Mouse (Mus musculus): ENCODE results near the gene H2-D1. TPM values are rescaled to one million over a fixed set of nuclear protein-coding genes. Genes with fewer than 3 reads are reported as not detected.
"Not testable (repeated sequence)": the region's sequence is repeated elsewhere in the genome, so short reads cannot be mapped to it uniquely, and the experiment has no call there.

H2-D1 gene
- polyA plus RNA-seq, 1 experiment from 2014 or later: 42.8 TPM

DNA sequence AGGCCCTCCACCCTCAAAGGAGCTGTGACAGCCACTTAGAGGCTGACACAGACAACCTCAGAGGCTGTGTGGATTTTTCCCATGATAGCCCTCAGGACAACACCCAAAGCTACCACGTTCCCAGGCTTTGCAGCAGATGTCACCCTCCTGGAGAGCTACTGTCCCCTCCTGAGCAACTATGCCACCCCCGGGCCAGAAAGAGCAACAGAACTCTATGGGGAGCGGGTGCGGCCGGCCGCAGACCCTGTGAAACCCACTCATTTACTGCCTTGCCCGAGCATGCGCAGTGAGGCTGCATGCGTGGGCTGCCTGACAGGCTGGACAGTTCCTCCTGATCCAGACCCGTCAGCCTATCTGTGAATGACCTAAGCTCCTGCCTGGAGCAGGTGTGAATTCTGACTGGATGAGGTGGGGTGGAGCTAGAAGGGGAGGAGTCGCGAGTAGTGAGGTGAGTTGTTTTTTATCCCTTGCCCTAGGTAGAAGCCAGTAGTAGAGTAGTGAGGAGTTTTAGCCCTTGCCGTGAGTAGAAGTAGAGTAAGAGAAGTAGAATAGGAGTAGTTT lies 13.9 kb downstream of the H2-D1 start:
- no peak overlapping the region for H3K4me3 ChIP-seq (ENCODE audit: low read length)
- peaks cover 4% of the 10 kb centered on the region for H3K9me3 ChIP-seq (ENCODE audit: control insufficient read depth, low read length)
- no peaks in the 10 kb centered on the region for H3K36me3 ChIP-seq (ENCODE audit: control insufficient read depth, insufficient read depth, low read length)
- H3K27me3 ChIP-seq (ENCODE audit: control insufficient read depth, insufficient read depth, low read length): peaks cover 9% of the 10 kb centered on the region
- H3K27ac ChIP-seq (ENCODE audit: low read depth, low read length): no peak overlapping the region
- H3K4me2 ChIP-seq (replicated peaks; ENCODE audit: low read depth, low read length): no peak overlapping the region
- no peaks in the 10 kb centered on the region for H3K4me1 ChIP-seq (ENCODE audit: control insufficient read depth, insufficient read depth, low read length)
- 19% methylated on average over 13 of the region's 13 CpGs for WGBS
- no peak overlapping the region for H3K9ac ChIP-seq (ENCODE audit: low read depth, low read length)
- no peak for ATAC-seq (ENCODE audit: low FRiP score, low TSS enrichment)

DNA sequence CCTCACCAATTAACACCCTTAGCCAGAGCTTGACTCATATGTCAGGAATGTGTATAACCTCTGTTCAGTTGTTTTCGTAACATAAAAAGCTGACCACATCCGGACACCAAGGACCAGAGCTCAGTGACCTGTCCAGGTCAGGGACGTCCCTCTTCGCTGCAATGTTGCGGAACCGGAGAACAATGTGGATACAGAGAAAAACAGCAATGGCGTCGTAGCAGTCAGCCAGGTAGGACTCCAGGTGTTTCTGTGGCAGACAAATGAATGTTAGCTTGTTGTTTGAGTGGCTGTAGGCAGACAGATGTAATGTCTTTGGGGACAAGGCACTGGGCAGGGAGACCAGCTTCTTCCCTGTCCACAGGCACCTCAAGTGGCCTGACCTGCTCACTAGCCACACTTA lies 15.5 kb downstream of the H2-D1 start:
- no peaks in the 10 kb centered on the region for H3K4me1 ChIP-seq (ENCODE audit: control insufficient read depth, insufficient read depth, low read length)
- no peak overlapping the region for H3K4me3 ChIP-seq (ENCODE audit: low read length)
- ATAC-seq (ENCODE audit: low FRiP score, low TSS enrichment): no peak
- H3K4me2 ChIP-seq (replicated peaks; ENCODE audit: low read depth, low read length): no peak overlapping the region
- no peak overlapping the region for H3K9ac ChIP-seq (ENCODE audit: low read depth, low read length)
- no peaks in the 10 kb centered on the region; the same call in 1 of the 2 replicates for H3K9me3 ChIP-seq (ENCODE audit: control insufficient read depth, low read length)
- H3K27ac ChIP-seq (ENCODE audit: low read depth, low read length): no peak overlapping the region
- H3K36me3 ChIP-seq (ENCODE audit: control insufficient read depth, insufficient read depth, low read length): no peaks in the 10 kb centered on the region
- WGBS: 72% methylated on average over 8 of the region's 8 CpGs
- peaks cover 9% of the 10 kb centered on the region for H3K27me3 ChIP-seq (ENCODE audit: control insufficient read depth, insufficient read depth, low read length)

DNA sequence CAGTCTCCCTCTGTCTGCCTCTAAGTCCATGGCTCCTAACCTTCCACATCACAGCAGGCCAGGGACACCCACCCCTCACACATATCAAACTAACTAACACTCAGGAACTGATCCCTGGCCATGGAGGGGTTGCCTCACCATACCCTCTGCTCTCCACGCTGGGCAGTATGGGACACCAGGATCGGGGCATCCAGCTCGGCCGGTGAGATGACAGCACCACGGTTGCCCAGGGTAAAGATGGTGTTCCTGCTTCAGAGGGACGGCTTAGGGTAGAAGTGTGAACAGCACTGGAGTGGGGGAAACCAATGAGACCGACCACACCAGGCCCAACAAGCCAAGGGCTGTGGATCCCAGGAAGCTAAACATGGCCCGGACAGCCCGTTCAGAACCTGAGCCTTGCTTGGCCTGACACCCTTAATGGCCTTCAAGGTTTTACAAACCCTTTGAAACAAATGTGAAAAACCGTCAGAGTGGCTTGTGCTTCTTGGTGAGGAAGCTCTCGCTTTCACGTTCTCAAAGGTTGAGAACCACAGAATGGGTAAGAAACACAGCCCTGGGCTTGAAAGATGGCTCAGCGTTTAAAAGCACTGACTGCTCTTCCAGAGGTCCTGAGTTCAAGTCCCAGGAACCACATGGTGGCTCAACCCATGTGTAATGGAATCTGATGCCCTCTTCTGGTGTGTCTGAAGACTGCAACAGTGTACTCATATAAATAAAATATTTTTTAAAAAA lies 16.6 kb downstream of the H2-D1 start:
- Histone ChIP-seq H3K27ac (ENCODE audit: low read depth, low read length) (no peak overlapping the region), H3K27me3 (ENCODE audit: control insufficient read depth, insufficient read depth, low read length) (peaks cover 9% of the 10 kb centered on the region), H3K4me2 (replicated peaks; ENCODE audit: low read depth, low read length) (no peak overlapping the region), H3K36me3 (ENCODE audit: control insufficient read depth, insufficient read depth, low read length) (no peaks in the 10 kb centered on the region), H3K4me3 (ENCODE audit: low read length) (no peak overlapping the region), H3K4me1 (ENCODE audit: control insufficient read depth, insufficient read depth, low read length) (no peaks in the 10 kb centered on the region), H3K9ac (ENCODE audit: low read depth, low read length) (no peak overlapping the region), H3K9me3 (ENCODE audit: control insufficient read depth, low read length) (no peaks in the 10 kb centered on the region)
- no peak for ATAC-seq (ENCODE audit: low FRiP score, low TSS enrichment)
- whole genome bisulfite sequencing: 85% methylated on average over 13 of the region's 13 CpGs

DNA sequence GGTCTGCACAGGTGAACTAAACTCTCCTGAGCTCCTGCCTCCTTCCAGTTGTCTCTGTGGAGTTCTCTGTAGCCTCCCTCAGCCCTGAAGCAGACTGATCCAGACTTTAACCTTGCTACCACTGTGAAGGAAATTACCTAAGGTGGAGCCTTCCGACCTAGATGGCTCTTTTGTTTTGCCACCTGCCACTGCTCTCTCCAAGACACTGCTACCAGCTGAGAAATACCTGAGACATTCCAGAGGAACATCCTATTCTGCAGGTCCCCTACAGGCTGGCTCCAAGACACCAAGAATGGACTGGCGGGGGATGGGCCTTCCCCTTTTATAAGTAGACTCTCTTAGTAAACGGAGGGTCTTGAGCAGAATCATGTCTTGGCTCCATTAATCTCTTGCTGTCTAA lies 17.7 kb downstream of the H2-D1 start:
- no peak for ATAC-seq (ENCODE audit: low FRiP score, low TSS enrichment)
- Histone ChIP-seq H3K4me3 (ENCODE audit: low read length) (no peak overlapping the region), H3K27me3 (ENCODE audit: control insufficient read depth, insufficient read depth, low read length) (peaks cover 9% of the 10 kb centered on the region), H3K27ac (ENCODE audit: low read depth, low read length) (no peak overlapping the region), H3K4me2 (replicated peaks; ENCODE audit: low read depth, low read length) (no peak overlapping the region), H3K36me3 (ENCODE audit: control insufficient read depth, insufficient read depth, low read length) (no peaks in the 10 kb centered on the region), H3K9me3 (ENCODE audit: control insufficient read depth, low read length) (no peaks in the 10 kb centered on the region), H3K4me1 (ENCODE audit: control insufficient read depth, insufficient read depth, low read length) (no peaks in the 10 kb centered on the region), H3K9ac (ENCODE audit: low read depth, low read length) (no peak overlapping the region)
- WGBS: 65% methylated on average over 3 of the region's 3 CpGs

DNA sequence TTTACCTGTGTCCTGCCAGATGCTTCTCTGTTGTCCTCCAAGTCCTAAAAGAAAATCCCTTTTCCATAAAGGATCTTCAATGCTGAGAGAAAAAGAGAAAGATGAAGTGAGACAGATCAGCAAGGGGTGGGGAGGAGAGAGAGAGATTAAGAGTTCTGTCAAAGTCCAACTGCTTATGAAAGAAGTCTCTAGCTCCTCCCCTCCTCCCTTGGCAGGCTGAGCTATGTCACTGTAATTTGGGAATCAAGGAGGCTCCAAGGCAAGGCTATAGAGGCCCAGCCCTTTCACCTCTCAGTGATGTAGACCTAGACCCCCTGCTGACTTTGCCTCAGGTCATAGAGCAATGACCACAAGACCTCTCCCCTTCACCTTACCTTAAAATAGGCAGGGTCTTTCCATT lies 22.9 kb downstream of the H2-D1 start:
- no peak for ATAC-seq (ENCODE audit: low FRiP score, low TSS enrichment)
- Histone ChIP-seq H3K36me3 (ENCODE audit: control insufficient read depth, insufficient read depth, low read length) (no peaks in the 10 kb centered on the region), H3K9me3 (ENCODE audit: control insufficient read depth, low read length) (no peaks in the 10 kb centered on the region), H3K27me3 (ENCODE audit: control insufficient read depth, insufficient read depth, low read length) (no peaks in the 10 kb centered on the region), H3K4me1 (ENCODE audit: control insufficient read depth, insufficient read depth, low read length) (no peaks in the 10 kb centered on the region), H3K4me3 (ENCODE audit: low read length) (no peak overlapping the region), H3K9ac (ENCODE audit: low read depth, low read length) (no peak overlapping the region), H3K27ac (ENCODE audit: low read depth, low read length) (no peak overlapping the region), H3K4me2 (replicated peaks; ENCODE audit: low read depth, low read length) (no peak overlapping the region)

DNA sequence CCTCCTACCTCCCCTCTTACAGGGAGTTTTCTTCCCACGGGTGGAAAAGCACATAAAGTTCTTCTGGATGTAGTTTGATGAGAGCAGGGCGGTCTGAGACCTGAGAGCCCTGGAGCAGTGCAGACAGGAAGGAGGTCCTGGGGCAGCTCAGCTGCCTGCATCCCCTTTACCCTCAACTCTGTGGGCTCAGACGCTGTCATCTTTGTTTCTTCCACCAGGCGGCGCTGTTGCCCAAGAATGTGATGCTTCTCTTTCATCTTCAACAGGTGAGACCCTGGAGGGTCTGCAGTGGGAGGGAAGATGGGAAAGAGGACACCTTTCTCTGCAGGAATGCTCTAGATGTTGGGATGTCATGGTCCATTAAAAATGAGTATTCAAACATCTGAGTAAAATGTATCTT lies 33.3 kb downstream of the H2-D1 start:
- H3K27me3 ChIP-seq (ENCODE audit: control insufficient read depth, insufficient read depth, low read length); H3K4me3 ChIP-seq (ENCODE audit: low read length); ATAC-seq (ENCODE audit: low FRiP score, low TSS enrichment); H3K36me3 ChIP-seq (ENCODE audit: control insufficient read depth, insufficient read depth, low read length); H3K9ac ChIP-seq (ENCODE audit: low read depth, low read length); H3K27ac ChIP-seq (ENCODE audit: low read depth, low read length); H3K4me1 ChIP-seq (ENCODE audit: control insufficient read depth, insufficient read depth, low read length); H3K4me2 ChIP-seq (replicated peaks; ENCODE audit: low read depth, low read length); H3K9me3 ChIP-seq (ENCODE audit: control insufficient read depth, low read length): not testable (repeated sequence)
- 3% methylated on average over 5 of the region's 5 CpGs for WGBS

DNA sequence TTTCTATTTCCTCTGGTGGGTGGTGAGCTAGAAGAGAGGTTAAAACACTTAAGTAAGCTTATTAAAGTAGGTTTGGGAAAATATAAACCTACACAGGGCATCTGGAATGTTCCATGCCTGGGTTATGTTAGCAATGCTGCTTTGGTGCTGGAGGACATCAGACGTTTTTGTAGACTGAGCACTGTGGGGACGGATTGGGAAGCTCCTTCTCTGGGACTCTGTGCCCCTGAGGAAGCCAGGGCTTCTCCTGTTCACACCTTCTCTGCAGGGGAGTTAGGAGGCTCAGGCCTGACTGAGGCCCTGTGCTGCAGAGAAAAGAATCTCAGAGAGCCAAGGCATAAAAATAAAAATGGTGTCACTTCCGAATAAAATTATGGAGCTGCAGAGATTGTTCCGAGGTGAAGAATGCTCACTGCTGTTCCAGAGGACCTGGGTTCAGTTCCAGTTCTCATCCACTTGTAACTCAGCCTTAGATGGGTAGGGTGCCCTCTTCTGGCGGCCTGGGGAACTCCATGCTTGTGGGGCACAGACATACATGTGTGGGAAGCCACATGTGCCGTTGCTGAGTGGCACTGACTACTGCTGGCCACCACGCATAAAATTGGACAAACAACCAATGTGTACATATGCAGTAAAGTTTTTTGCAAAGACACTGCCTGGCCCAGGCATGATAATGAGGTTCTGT lies 37.9 kb downstream of the H2-D1 start:
- not testable (repeated sequence) for H3K9me3 ChIP-seq (ENCODE audit: control insufficient read depth, low read length); H3K4me2 ChIP-seq (replicated peaks; ENCODE audit: low read depth, low read length); H3K27ac ChIP-seq (ENCODE audit: low read depth, low read length); H3K27me3 ChIP-seq (ENCODE audit: control insufficient read depth, insufficient read depth, low read length); H3K9ac ChIP-seq (ENCODE audit: low read depth, low read length); H3K4me1 ChIP-seq (ENCODE audit: control insufficient read depth, insufficient read depth, low read length); ATAC-seq (ENCODE audit: low FRiP score, low TSS enrichment); H3K4me3 ChIP-seq (ENCODE audit: low read length); H3K36me3 ChIP-seq (ENCODE audit: control insufficient read depth, insufficient read depth, low read length)
- WGBS: 87% methylated on average over 7 of the region's 7 CpGs

DNA sequence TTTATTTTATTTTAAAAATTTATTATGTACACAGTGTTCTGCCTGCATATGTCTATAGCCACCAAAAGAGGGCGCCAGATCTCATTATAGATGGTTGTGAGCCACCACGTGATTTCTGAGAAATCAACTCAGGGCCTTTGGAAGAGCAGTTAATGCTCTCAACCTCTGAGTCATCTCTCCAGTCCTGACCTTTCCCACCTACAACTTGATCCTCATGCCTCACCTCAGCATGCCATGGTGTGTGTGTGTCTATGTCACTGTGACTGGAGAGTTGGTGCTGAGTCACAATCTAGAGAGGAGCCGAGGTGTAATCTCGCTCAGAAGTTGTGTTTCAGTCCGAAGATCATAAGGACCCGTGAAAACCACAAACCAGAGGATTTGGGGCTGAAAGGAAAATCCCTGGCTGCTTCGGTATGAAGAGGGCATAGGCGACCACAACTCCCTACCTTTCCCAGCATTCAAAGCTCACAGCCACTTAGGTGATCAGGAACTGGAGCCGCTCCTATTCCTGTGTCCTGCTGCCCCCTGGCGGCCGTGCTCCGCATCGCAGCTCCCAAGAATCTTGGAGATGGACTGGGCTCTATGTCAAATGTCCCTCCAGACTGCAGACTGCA lies 39.2 kb downstream of the H2-D1 start:
- 0 out of 2 replicates have a peak, but pooled peaks cover 2% of the 10 kb centered on the region for H3K9me3 ChIP-seq (ENCODE audit: control insufficient read depth, low read length)
- no peak overlapping the region for H3K9ac ChIP-seq (ENCODE audit: low read depth, low read length)
- no peaks in the 10 kb centered on the region for H3K4me1 ChIP-seq (ENCODE audit: control insufficient read depth, insufficient read depth, low read length)
- no peaks in the 10 kb centered on the region for H3K36me3 ChIP-seq (ENCODE audit: control insufficient read depth, insufficient read depth, low read length)
- H3K4me3 ChIP-seq (ENCODE audit: low read length): no peak overlapping the region
- H3K4me2 ChIP-seq (replicated peaks; ENCODE audit: low read depth, low read length): no peak overlapping the region
- no peak overlapping the region for H3K27ac ChIP-seq (ENCODE audit: low read depth, low read length)
- H3K27me3 ChIP-seq (ENCODE audit: control insufficient read depth, insufficient read depth, low read length): no peaks in the 10 kb centered on the region
- 27% methylated on average over 13 of the region's 13 CpGs for WGBS
- ATAC-seq (ENCODE audit: low FRiP score, low TSS enrichment): no peak

DNA sequence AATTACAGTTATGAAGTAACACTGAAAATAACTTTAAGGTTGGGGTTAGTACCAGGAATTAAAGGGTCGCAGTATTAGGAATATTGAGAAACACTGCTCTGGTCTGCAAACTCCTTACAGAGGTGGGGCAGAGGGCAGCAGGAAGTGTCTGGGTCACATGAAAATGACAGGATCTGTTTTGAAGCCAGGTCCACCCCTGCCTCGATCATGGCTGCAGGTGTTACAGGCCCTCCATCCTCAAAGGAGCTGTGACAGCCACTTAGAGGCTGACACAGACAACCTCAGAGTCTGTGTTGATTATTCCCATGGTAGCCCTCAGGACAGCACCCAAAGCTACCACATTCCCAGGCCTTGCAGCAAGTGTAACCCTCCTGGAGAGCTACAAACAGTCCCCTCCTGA lies 40.7 kb downstream of the H2-D1 start:
- no peaks in the 10 kb centered on the region for H3K4me1 ChIP-seq (ENCODE audit: control insufficient read depth, insufficient read depth, low read length)
- H3K9me3 ChIP-seq (ENCODE audit: control insufficient read depth, low read length): 0 out of 2 replicates have a peak, but pooled peaks cover 2% of the 10 kb centered on the region
- no peaks in the 10 kb centered on the region for H3K36me3 ChIP-seq (ENCODE audit: control insufficient read depth, insufficient read depth, low read length)
- no peak overlapping the region for H3K4me3 ChIP-seq (ENCODE audit: low read length)
- WGBS: 77% methylated on average over 2 of the region's 2 CpGs
- no peak for ATAC-seq (ENCODE audit: low FRiP score, low TSS enrichment)
- no peak overlapping the region for H3K27ac ChIP-seq (ENCODE audit: low read depth, low read length)
- H3K4me2 ChIP-seq (replicated peaks; ENCODE audit: low read depth, low read length): no peak overlapping the region
- no peaks in the 10 kb centered on the region for H3K27me3 ChIP-seq (ENCODE audit: control insufficient read depth, insufficient read depth, low read length)
- H3K9ac ChIP-seq (ENCODE audit: low read depth, low read length): no peak overlapping the region

All from kidney, embryonic 14.5 days (tissue).